Mouse (Mus musculus): ENCODE data around the gene Fstl1. TPM values are rescaled to one million over a fixed set of nuclear protein-coding genes. Genes with fewer than 3 reads are reported as not detected.

Fstl1 gene
- total and polyA plus RNA-seq, 3 experiments = 0.08 to 0.35 TPM; not detected in 1

DNA sequence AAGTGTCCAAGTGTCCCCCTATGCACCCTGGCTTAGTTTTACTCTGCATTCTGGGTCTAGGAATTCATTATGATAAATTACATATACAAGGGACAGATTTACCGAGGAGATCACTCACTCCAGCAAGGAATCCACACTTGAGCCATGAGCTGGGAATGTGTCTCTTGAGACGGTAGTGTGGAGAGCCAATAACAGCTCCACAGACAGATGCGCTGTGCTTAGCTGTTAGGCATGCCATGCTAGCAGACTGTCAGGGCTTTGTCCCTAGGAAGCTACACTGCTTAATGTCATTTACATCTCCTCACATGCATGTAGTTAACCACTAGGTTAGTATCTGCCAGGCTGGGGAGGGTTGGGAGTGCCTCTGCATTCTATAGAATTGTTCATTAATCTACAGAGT is 4.2 kb downstream of the Fstl1 start:
- Histone ChIP-seq H3K9ac (ENCODE audit: control insufficient read depth, low read depth, low read length, poor library complexity, severe bottlenecking) (no peak overlapping the region), H3K27ac (ENCODE audit: control insufficient read depth, low read depth, low read length) (no peak overlapping the region), H3K4me1 (ENCODE audit: control insufficient read depth in 1 of 2, insufficient read depth in 2 of 2, low read length in 2 of 2) (no peaks in the 10 kb centered on the region; a peak in 1 of 4 replicates), H3K9me3 (replicated peaks; ENCODE audit: insufficient read depth, low read length) (no peaks in the 10 kb centered on the region), H3K27me3 (ENCODE audit: control insufficient read depth in 1 of 2, insufficient read depth in 2 of 2, low read length in 2 of 2) (no peaks in the 10 kb centered on the region; a peak in 2 of 4 replicates), H3K36me3 (ENCODE audit: control insufficient read depth in 1 of 2, insufficient read depth in 2 of 2, low read length in 2 of 2) (no peaks in the 10 kb centered on the region; a peak in 1 of 4 replicates), H3K79me2 (ENCODE audit: control insufficient read depth, insufficient read depth, low read length, poor library complexity) (no peaks in the 10 kb centered on the region), H3K4me3 (ENCODE audit: control insufficient read depth in 1 of 2, insufficient read depth in 1 of 2, low read depth in 2 of 2, low read length in 2 of 2) (no peak overlapping the region)
- DNase-seq (ENCODE audit: low read depth, low spot score) = no peak
- TF ChIP-seq POLR2AphosphoS2 (IDR thresholded peaks at IDR 0.05; ENCODE audit: low read length) = no peak
- no peak for TF ChIP-seq HCFC1 (IDR thresholded peaks at IDR 0.05; ENCODE audit: low read depth, low read length)
- no peak for TF ChIP-seq POLR2AphosphoS5 (IDR thresholded peaks at IDR 0.05; ENCODE audit: borderline replicate concordance, low read depth, low read length)
- TF ChIP-seq NELFE (IDR thresholded peaks at IDR 0.05; ENCODE audit: low read depth, low read length) = no peak
- no peak for TF ChIP-seq EP300 (IDR thresholded peaks at IDR 0.05; ENCODE audit: low read depth in 1 of 2, low read length in 2 of 2)
- TF ChIP-seq RCOR1 (IDR thresholded peaks at IDR 0.05; ENCODE audit: low read depth, low read length) = no peak

DNA sequence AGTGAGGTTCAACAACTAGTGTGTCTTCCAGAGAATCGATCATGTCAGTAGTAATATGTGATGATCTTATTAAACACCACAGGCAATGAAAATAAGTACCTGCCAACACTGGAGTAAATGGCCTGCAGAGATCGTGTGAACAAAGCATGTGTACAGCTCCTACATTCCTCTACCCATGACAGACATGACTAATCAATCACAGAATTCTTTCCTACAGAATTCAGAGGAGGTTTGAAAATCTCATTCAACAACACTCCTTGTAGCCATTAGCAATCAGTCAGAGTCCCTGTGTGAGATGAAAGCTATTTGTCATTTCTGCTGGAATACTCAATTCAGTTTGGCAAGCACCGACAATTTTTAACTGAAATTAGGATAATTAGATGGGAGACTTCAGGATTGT is 7.9 kb downstream of the Fstl1 start:
- no peaks in the 10 kb centered on the region; a peak in 1 of 4 replicates for H3K36me3 ChIP-seq (ENCODE audit: control insufficient read depth in 1 of 2, insufficient read depth in 2 of 2, low read length in 2 of 2)
- TF ChIP-seq TBP (IDR thresholded peaks at IDR 0.05; ENCODE audit: low read depth, low read length) (no peak), EP300 (IDR thresholded peaks at IDR 0.05; ENCODE audit: low read depth in 1 of 2, low read length in 2 of 2) (no peak), ZNF384 (IDR thresholded peaks at IDR 0.05; ENCODE audit: low read depth, low read length) (no peak), USF1 (IDR thresholded peaks at IDR 0.05; ENCODE audit: low read depth, low read length) (no peak), SIN3A (IDR thresholded peaks at IDR 0.05; ENCODE audit: low read length) (no peak), RAD21 (IDR thresholded peaks at IDR 0.05; ENCODE audit: low read depth, low read length) (no peak), ELF1 (IDR thresholded peaks at IDR 0.05; ENCODE audit: low read depth, low read length) (no peak), MAFK (IDR thresholded peaks at IDR 0.05; ENCODE audit: borderline replicate concordance, low read depth, low read length) (no peak), ZMIZ1 (IDR thresholded peaks at IDR 0.05; ENCODE audit: low read depth, low read length) (no peak), MEF2A (IDR thresholded peaks at IDR 0.05; ENCODE audit: extremely low read depth, insufficient replicate concordance, low read depth, low read length, poor library complexity, severe bottlenecking) (no peak), TAL1 (IDR thresholded peaks at IDR 0.05; ENCODE audit: low read length) (no peak), ZKSCAN1 (IDR thresholded peaks at IDR 0.05; ENCODE audit: low read depth, low read length) (no peak), NELFE (IDR thresholded peaks at IDR 0.05; ENCODE audit: low read depth, low read length) (no peak), JUND (IDR thresholded peaks at IDR 0.05; ENCODE audit: low read depth, low read length) (no peak), CHD2 (IDR thresholded peaks at IDR 0.05; ENCODE audit: low read length) (no peak), POLR2A (IDR thresholded peaks at IDR 0.05; ENCODE audit: control insufficient read depth in 1 of 2, insufficient read depth in 1 of 2, low read depth in 1 of 2, low read length in 2 of 2, poor library complexity in 1 of 2) (no peak), ZC3H11A (IDR thresholded peaks at IDR 0.05; ENCODE audit: low read depth, low read length) (no peak), HCFC1 (IDR thresholded peaks at IDR 0.05; ENCODE audit: low read depth, low read length) (no peak)

More for the DNA sequence above, 7.9 kb downstream of the Fstl1 start:
- H3K4me3 ChIP-seq (ENCODE audit: control insufficient read depth in 1 of 2, insufficient read depth in 1 of 2, low read depth in 2 of 2, low read length in 2 of 2) = no peak overlapping the region
- H3K9me3 ChIP-seq (replicated peaks; ENCODE audit: insufficient read depth, low read length) = no peaks in the 10 kb centered on the region
- H3K9ac ChIP-seq (ENCODE audit: control insufficient read depth, low read depth, low read length, poor library complexity, severe bottlenecking) = no peak overlapping the region
- no peaks in the 10 kb centered on the region; a peak in 1 of 4 replicates for H3K4me1 ChIP-seq (ENCODE audit: control insufficient read depth in 1 of 2, insufficient read depth in 2 of 2, low read length in 2 of 2)
- no peaks in the 10 kb centered on the region for H3K79me2 ChIP-seq (ENCODE audit: control insufficient read depth, insufficient read depth, low read length, poor library complexity)
- no peaks in the 10 kb centered on the region; a peak in 2 of 4 replicates for H3K27me3 ChIP-seq (ENCODE audit: control insufficient read depth in 1 of 2, insufficient read depth in 2 of 2, low read length in 2 of 2)
- no peak overlapping the region for H3K27ac ChIP-seq (ENCODE audit: control insufficient read depth, low read depth, low read length)
- DNase-seq (ENCODE audit: low read depth, low spot score) = no peak

All from MEL (cell line).